Mouse (Mus musculus): ENCODE results near the gene Tprg.
A peak's percentile ranks its signal among the peaks of the same experiment; 100 is the strongest.

The Tprg gene

DNA sequence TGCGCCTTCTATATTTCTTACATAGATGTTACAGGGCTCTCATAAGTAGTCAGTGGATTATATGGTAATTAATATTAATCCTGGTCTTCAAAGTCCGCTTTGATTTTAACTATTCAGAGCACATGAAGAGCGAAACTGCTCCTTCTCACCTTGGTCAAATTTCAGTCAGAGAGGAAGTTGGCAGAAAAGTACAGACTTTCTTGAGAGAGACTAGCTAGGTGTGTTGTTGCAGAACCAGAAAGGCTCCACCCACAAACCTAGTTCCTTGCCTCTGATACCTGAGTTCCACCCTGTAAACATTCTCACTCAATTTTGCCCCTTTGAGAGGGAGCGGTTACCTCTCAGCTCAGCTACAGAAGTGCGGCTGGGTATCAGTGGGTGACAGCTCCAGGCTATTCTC is at the start of gene Tprg:
TSS of gene Tprg (plus strand) at position 301 of the 400 bp plus-strand sequence.
- no peak for DNase-seq (ENCODE audit: extremely low spot score)

DNA sequence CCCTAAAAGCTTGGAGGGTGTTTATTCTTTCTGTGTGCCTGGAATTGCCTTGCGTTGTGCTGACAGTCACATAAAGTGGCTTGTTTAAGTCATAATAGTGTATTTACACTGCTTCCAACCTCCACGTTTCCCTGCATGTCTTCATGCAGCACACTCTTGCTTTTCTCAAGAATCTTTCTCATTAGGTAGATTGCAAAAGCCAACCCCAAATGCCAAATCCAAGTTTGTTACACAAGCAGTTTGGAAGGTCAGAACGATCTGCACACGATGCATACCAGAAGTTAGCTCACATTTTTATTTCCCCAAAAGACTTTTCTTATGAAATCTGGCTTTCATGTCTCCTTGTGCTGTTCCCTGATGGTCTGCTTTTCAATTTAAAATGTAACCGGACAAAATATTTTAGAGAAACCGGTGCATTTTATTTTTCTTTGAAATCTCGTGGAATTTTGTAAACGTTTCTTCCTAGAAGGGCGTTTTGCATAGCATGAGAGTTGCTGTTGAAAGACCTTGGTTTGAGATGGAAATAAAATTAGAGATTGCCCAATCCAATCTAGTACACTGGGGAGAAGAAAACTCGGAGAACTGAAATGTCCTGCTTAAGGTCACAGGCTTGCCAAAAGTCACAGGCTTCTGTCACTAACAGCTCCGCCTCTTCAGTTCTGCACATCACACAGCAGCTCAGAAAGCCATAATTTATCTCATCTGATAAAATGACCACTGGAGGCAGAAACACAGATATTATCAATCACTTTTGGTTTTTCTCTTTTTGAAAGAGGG is 48.2 kb upstream of the Tprg start:
- DNase-seq (ENCODE audit: extremely low spot score): no peak

DNA sequence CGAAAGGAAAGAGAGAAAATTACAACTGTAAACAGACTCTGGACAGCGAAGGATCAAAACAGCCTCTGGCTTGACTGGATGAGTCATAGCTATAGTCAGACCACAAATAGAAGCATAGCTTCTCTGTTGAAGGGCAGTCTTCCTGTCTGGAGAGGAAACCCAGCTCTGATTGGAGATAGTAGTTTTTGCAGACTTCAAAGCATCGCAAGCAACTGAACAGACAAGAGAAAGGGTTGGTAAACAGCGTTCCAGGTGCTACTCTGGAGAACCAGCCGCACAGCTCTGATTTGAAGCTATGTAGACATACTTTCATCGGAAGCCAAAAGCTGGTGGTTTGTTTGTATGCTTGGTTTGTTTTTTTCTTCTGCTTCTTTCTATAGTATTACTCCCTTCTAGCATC is 37.7 kb upstream of the Tprg start:
- DNase-seq (ENCODE audit: extremely low spot score): no peak

DNA sequence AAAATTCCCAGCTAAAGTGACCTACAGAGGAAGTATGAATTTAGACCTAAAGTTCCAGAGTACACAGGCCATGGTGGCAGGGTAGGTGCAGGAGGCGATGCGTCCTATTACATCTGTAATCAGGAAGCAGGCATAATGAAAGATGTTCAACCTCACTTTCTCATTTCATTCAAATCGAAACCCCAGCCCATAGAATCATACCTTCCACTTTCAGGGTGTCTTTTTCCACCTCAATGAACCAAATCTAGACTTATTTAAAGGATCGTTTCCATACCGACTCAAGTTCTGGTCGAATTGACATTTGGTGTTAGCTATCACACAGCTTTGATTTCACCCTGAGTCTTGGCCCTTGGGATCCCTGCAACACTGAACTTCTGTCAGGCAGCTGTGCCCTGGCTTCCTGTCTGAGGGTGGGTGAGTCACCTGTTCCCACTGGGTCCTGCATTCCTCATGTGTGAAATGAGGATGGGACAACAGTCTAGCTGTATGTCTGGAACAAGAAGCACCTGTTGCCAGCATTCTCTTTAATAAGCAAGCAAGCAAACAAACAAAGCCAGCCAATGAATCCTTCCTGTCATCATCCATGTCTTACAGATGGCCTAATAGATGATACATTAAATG is 36.4 kb upstream of the Tprg start:
- DNase-seq (ENCODE audit: extremely low spot score): no peak

DNA sequence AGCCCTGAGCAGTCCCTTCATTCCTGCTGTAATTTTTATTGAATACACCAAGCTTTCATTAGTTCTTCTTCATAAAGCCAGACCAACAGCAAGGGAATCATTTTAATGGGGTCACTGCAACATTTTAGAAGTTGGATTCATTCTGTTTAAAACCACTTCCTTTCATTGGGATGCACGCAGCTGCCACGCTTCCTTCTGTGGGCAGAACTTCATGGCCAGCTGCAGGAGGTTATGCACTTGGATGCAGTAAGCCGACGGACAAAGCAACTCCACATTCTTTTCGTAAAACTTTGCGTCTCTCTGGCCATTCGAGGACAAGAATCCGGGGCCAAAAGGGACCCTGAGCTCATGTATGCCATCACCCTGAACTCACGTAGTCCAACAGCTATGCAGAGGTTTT is 35.5 kb upstream of the Tprg start:
- no peak for DNase-seq (ENCODE audit: extremely low spot score)

DNA sequence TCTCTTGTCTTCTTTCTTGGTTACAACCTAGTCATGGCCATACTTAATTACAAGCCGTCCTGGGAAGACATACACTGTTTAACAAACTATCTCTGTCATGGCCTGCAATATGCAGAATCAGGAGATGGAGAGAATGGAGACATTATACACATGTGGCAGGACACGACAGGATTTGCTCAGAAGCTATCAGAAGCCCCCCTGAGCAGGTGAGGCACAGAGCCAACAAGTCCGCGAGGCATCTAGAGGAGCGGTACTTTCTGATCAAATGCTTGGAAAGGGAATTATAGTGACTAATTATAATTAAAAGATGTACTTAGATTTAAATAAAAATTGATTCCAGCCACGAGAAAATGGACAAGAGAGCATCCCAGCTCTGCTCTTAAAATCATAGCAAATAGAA is 32.0 kb upstream of the Tprg start:
- no peak for DNase-seq (ENCODE audit: extremely low spot score)

DNA sequence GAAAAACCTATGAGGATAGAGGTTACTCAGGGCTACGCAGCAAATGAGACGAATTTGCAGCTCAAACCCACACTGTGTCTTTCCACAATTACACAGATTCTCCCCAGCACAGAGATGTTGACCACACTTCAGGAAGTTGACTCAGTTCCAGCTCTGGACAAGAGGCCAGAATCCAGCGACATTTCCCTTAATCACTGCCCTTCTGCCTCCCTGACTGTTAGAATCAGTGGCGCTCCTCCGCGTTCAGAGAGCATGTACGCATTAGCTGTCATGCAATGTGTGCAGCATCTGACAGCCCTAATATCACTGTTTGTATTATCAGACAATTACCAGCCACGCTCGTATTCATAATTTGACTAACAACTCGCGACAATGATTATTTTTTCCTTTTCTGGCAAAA is 31.4 kb upstream of the Tprg start:
- no peak for DNase-seq (ENCODE audit: extremely low spot score)

DNA sequence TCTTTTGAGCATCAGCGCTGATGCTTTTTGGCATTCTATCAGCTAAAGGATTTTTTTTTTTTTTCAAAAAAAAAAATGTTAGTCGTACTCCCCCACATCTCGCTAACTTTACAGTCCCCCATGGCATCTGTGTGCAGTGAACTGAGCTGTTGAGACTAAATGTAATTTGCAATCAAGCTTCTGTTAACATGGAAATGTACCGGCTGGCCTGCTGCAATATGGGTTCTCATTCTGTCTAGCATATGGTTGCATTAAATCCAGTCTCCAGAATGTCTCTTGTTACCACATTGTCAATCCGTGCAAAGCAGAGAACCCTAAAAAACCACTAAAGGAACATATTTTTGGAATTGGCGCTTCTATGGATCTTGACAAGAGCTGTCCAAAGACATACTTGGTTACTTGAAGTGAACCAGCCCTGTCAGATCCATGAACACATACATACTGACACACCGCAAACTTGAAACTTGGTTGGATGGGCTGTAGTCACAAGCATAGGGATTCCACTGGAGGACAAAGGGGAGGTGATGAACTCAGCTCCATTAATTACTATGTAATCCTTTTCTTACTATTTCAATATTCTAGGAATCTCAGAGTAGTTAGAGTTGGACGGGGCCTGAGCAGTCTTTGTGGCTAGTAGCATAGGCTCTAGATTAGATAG is 30.9 kb upstream of the Tprg start:
- no peak for DNase-seq (ENCODE audit: extremely low spot score)

DNA sequence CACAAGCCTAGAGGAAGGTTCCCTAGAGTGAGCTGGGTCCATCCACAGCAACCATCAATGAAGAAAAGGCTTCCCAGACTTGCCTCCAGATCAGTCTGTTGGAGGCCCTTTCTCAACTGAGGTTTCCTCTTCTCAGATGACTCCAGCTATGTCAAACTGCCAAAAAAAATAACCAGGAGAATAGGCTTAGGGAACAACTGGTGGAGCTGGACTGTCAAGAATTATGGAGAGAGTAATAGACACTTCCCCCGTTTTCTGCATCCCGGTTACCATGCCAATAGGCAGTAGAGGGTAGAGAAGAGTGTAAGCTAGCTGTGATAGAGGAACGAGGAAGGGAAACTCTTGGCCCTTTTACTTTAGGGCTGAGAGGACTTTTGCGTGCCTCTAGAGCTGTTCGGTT is 24.3 kb upstream of the Tprg start:
- DNase-seq (ENCODE audit: extremely low spot score): no peak

DNA sequence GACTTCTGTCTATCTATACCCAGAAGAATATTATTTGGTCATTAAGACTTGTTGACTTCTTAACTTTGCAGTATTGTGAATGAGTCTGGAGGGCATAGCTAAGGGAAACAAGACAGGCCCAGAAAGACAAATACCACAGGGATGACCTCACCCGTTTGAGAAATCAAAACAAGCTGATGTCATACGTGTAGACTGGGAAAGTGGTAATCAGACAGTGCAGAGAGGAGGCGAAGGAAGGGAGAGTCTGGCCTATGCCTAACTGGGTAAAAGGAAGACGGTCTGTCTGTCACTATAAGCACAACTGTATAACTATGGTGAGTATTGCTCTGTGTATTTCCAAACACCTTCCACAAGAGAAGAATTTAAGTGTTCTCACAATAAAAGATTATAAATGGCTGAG is 23.7 kb upstream of the Tprg start:
- no peak for DNase-seq (ENCODE audit: extremely low spot score)

DNA sequence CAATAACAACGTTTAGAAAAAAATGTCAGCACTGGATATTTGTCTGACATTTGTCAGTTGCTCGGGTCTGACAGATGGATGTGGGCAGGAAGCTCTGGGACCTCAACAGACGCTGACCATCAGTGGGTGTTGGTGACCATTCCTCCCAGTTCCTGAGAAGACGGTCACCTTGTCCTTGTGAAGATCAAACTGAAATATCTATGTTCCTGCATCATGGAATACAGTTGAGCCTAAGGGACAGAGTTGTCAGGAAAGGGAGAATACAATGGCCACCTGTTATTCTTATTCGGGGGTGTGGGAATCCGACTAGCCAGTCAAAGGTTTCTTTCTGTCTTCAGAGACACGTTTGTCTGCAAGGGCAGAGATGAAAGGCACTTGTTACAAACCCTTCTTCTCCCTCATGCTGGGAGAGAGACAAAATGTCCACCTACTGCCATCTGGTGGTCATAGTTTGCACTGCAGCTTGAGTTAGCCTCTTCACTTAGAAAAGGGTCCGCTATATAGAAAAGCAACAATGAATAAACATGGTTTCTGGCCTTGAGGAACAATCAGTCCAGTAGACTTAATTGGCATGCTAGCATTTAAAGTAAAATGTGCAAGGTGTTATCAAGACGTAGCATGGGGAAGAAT is 23.0 kb upstream of the Tprg start:
- peak; percentile 79 for DNase-seq (ENCODE audit: extremely low spot score)

DNA sequence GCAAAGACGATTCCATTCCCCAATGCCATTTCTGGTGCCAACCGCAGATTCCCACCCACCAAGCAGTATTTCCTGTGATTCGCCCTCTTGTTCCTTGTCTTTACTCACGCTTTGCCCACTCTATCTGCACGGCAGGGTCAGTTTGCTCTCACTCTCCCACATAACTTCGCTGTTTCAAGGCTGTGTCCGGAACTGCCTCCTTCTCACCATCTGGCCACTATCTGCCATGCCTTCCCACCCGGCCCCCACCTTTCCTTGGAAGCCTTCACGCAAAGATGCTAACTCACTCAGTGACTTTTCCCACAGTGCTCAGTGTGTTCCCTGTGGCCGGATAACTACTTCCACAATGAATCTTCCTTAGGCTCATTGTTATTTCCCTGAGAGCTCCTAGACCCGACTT is 21.4 kb upstream of the Tprg start:
- DNase-seq (ENCODE audit: extremely low spot score): no peak

DNA sequence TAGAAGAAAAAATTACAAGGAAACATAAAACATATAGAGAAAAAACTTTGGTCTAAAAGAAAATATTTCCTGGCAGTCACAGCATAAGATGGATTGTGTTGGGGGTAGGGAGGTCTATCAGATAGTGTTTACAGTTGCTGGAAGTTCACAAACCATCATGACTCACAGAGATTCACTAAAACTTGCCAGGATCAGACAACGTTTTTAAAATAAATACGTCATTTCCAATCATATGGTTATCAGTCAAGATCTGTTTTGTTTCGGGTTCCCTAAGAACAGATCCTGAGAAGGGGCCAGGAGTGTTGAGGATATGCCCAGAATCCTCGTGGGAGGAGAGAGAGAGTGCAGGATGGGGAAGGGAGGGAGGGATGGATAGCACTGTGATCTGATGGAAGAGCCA is 18.3 kb upstream of the Tprg start:
- no peak for DNase-seq (ENCODE audit: extremely low spot score)

DNA sequence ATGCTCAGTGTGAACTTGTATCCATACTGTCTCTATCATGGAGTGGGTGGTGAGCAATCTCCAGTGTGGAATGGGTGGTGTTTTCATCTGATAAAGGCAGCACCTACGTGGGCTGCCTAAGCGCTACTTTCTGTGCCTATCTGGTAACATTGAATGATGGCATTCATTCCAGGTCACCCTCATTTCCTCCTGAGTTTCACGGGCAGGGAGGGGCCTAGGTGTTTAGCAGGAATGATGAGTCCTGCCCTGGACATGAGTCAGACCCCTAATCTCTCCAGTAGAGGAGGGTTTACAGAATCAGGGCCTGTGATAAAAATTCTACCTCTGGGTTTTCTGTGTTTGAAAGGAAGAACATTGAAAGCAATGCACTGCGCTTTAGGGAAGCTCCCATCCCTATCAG is 4.1 kb upstream of the Tprg start:
- DNase-seq (ENCODE audit: extremely low spot score): no peak

DNA sequence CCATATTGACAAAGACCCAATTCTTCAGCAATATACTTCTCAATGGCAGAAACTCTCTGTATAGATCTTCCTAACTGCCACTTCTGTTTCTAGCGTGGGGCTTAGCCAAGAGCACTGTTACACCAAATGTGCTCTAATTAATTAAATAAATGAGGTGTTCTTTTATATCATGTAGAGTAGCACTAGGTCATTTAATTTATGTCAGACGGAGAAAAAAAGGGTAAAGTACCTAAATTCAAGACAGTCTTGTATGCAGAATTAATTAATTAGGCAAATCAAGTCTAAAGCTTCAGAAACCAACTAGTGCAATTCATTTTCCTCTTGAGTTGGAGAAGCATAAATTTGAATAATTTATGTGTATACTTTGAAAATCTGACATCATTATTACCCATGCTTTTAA is 7.1 kb downstream of the Tprg start:
- DNase-seq (ENCODE audit: extremely low spot score): no peak

DNA sequence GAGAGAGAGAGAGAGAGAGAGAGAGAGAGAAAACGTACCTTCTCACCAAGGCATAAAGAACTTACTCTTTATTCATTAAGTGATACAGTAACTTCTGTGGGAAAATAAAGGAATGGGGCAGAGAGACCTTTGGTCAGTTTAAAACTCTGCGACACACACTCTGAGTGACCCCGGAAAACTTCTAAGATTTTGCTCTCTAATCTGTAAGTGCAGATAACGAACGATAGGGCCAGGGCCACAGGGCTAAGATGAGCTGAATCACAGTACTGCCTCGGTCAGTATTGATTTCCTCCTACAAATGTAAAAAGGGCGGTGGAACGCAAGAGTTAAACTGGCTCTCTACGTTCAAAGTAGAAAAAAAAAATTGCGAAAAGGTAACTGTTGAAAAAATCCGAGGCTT is 8.9 kb downstream of the Tprg start:
- no peak for DNase-seq (ENCODE audit: extremely low spot score)

DNA sequence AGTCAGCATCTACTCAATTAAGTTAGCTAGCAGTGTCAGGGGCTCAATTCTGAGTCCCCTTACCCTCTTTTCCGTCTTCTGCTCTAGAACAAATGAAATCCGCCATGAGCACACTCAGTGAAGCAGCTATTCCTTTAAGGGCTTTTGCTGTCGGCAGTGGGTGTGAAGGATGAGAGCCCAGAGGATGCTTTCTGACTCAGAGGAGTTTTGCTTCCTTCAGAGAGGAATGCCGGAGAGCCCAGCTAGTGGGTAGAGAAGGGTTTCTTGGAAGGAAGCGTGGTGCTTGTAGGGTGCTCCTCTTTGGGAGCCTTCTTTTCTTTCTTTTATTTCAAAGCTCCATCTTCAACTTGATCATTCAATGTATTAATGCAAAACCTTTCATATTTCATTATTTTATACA is 10.1 kb downstream of the Tprg start:
- no peak for DNase-seq (ENCODE audit: extremely low spot score)

DNA sequence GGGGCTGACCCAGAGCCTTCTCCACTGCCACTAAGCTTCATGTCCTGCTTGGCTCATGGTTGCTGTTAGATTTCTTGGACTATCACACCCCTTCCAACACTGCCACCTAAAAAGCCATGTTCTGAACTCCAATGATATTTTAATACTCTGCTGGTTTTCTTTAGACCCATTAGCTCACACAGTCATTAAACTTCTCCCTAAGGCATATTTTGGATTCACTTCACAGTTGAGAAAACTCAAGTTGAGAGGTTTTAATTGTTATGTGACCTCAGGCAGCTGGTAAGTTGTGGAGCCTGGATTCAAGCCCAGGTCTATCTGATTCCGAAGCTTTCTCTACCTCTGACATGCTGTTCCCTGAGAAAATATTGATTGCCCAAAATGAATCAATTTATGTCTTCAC is 11.6 kb downstream of the Tprg start:
- DNase-seq (ENCODE audit: extremely low spot score): no peak

DNA sequence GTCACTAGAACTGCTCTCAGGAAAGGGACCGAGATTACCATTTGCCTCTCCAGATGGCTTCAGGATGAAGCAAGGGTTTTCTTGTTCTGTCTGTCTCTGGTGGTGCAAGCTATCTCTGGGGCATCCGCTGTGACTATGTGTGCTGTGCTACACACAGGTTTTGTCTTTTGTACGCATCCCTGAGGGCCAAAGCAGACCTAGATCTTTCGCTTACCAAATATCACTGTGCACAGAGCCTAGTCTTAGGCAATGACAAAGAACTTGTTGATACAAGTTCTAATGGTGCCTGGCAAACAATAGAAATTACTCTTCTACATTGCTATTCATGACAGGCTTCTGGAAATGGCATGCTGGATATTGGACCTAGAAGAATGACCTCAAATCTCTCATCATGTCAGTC is 16.0 kb downstream of the Tprg start:
- DNase-seq (ENCODE audit: extremely low spot score): no peak

DNA sequence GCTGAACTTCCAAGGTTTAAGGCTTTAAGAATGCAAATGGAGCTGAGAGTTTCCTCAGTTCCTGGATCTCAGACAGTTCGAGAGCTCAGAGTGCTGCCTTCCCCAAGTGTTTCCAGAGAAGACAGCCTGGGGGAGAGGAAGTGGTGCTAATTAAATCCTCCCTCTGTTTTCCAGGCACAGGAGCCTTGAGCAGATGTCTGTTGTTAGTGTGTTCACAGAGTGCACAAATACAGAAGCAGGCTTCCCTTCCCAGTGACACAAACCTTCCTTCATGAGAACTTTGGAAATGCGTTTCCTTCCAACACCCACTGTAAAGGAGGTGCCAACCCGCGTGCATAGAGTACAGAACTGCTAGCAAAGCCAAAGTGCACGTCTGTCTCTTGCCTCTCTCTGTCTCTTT is 27.4 kb downstream of the Tprg start:
- DNase-seq (ENCODE audit: extremely low spot score): no peak

DNA sequence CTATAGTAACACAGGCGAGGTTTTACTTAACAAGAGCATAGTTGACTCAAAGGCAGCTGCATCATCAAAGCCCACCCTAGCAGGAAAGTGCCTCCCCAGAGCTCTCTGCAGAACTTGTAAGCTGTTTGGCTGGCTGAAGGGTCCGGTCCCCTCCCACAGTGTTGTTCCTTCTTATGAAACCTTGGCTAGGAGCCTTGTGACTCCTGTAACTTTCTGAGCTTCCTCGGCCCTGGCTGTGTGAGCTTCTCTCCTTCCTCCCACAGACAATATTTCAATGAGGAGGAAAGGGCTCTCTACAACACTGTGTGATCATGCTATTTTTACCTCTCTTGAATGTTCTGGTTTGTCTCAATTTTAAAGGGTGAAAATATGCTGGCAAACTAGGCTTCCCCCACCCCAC is 28.5 kb downstream of the Tprg start:
- DNase-seq (ENCODE audit: extremely low spot score): no peak

DNA sequence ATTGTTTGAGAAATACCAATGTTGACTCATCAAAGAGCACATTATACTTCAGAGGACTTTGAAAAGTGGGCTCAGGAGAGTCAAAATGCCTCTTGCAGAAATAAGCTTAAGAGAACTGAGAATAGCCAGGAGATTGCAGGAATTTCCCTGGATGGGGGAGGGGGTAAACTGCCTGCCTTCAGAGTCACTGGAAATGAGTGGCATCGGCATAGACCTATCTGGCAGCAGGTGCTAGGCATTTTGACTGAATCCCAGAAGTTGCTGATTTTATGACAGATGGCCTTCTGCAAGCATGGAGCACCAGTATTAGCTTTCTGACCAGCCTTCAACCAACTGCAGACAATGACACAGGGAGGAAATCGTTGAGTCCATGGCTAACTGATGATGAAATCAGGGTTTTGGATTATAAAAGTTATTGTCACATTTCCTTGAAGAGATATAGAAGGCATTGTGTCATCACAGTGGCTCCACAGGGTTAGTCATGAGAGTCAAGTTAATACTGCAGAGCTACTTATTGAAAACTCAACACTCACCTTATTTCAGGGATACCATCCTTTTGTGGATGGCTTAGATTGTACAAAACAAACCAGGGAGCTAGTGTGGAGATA is 39.1 kb downstream of the Tprg start:
- no peak for DNase-seq (ENCODE audit: extremely low spot score)
